Mouse (Mus musculus) forebrain, embryonic 13.5 days (tissue): ENCODE measurements at regions not wholly inside any gene's neighbourhood (a gene's known extent, or its start where the extent isn't known, plus 50 kb on each side); places are given as distances from the start of the nearest gene placed in this dataset.

Experiments used
- ATAC-seq: fragments of 200-750 bp; cut with Nextera tagmentation; 2 replicates; pipeline ENCODE4 v1.8.0; 2017
- H3K27ac ChIP-seq: fragments of 300-500 bp; sonication (generic); 2 replicates; pipeline ENCODE4 v1.5.1; 2015; ENCODE audit warnings: inconsistent platforms, mild to moderate bottlenecking, moderate library complexity
- H3K27me3 ChIP-seq: fragments of 300-500 bp; sonication (generic); 2 replicates; pipeline ENCODE4 v1.6.1; 2015; ENCODE audit warnings: mild to moderate bottlenecking, inconsistent platforms
- H3K36me3 ChIP-seq: fragments of 300-500 bp; sonication (generic); 2 replicates; pipeline ENCODE4 v1.6.1; 2015; ENCODE audit warnings: mild to moderate bottlenecking, inconsistent platforms; ENCODE audit not compliant: poor library complexity, severe bottlenecking
- H3K4me1 ChIP-seq: fragments of 300-500 bp; sonication (generic); 2 replicates; pipeline ENCODE4 v1.6.1; 2015; ENCODE audit warnings: inconsistent platforms
- H3K4me2 ChIP-seq: fragments of 300-500 bp; sonication (generic); 2 replicates; pipeline ENCODE4 v1.6.1; 2015; ENCODE audit warnings: inconsistent platforms, mild to moderate bottlenecking, moderate library complexity
- H3K4me3 ChIP-seq: fragments of 300-500 bp; sonication (generic); 2 replicates; pipeline ENCODE4 v1.5.1; 2015; ENCODE audit warnings: mild to moderate bottlenecking, inconsistent platforms
- H3K9ac ChIP-seq: fragments of 300-500 bp; sonication (generic); 2 replicates; pipeline ENCODE4 v1.6.1; 2015; ENCODE audit warnings: mild to moderate bottlenecking, inconsistent platforms
- H3K9me3 ChIP-seq: fragments of 300-500 bp; sonication (generic); replicated peaks from 2 replicates; pipeline ENCODE4 v1.6.1; 2016; ENCODE audit warnings: inconsistent platforms
- WGBS: fragments of 180-500 bp; shearing (Covaris S2); methylation state at CpG from one replicate; pipeline ENCODE4 v1.1.7; 2015; 5-methylcytosine and 5-hydroxymethylcytosine counted together

GRCm38 (mm10) chr14:67149961-67150471 is 1141.0 kb upstream of the Gulo start:
- WGBS = 47% methylated on average over 7 of the region's 7 CpGs
- H3K27ac ChIP-seq = no peak overlapping the region
- no peaks in the 10 kb centered on the region for H3K27me3 ChIP-seq

GRCm38 (mm10) chr14:67149091-67149490 is 1140.1 kb upstream of the Gulo start:
- Histone ChIP-seq H3K4me3 (no peak overlapping the region), H3K27me3 (no peaks in the 10 kb centered on the region), H3K9me3 (no peaks in the 10 kb centered on the region), H3K4me2 (no peak overlapping the region), H3K4me1 (peaks cover 28% of the 10 kb centered on the region), H3K27ac (no peak overlapping the region), H3K36me3 (no peaks in the 10 kb centered on the region), H3K9ac (no peak overlapping the region)
- no peak for ATAC-seq
- 61% methylated on average over 8 of the region's 8 CpGs for WGBS

More at GRCm38 (mm10) chr14:67149961-67150471, 1141.0 kb upstream of the Gulo start:
- Histone ChIP-seq H3K9me3 (no peaks in the 10 kb centered on the region), H3K4me2 (no peak overlapping the region), H3K4me1 (peaks cover 19% of the 10 kb centered on the region), H3K4me3 (no peak overlapping the region), H3K9ac (no peak overlapping the region), H3K36me3 (no peaks in the 10 kb centered on the region)
- ATAC-seq = no peak

GRCm38 (mm10) chr14:67146602-67147001 is 1137.6 kb upstream of the Gulo start:
- Histone ChIP-seq H3K27me3 (no peaks in the 10 kb centered on the region), H3K4me2 (no peak overlapping the region), H3K9me3 (no peaks in the 10 kb centered on the region), H3K9ac (no peak overlapping the region), H3K27ac (no peak overlapping the region), H3K36me3 (no peaks in the 10 kb centered on the region), H3K4me3 (no peak overlapping the region), H3K4me1 (peaks cover 47% of the 10 kb centered on the region)
- 87% methylated on average over 12 of the region's 12 CpGs for WGBS
- no peak for ATAC-seq

- no peak overlapping the region for H3K4me2 ChIP-seq
- H3K36me3 ChIP-seq = no peaks in the 10 kb centered on the region
- no peaks in the 10 kb centered on the region for H3K27me3 ChIP-seq
- H3K27ac ChIP-seq = no peak overlapping the region
- H3K9ac ChIP-seq = no peak overlapping the region
- no peak for ATAC-seq
- H3K4me1 ChIP-seq = peaks cover 55% of the 10 kb centered on the region
- 89% methylated on average over 6 of the region's 6 CpGs for WGBS
- H3K9me3 ChIP-seq = no peaks in the 10 kb centered on the region
- H3K4me3 ChIP-seq = no peak overlapping the region
These were observed 1136.0 kb upstream of the Gulo start for GRCm38 (mm10) chr14:67145046-67145445.

- Histone ChIP-seq H3K9me3 (no peaks in the 10 kb centered on the region), H3K4me2 (no peak overlapping the region), H3K4me3 (no peak overlapping the region), H3K27ac (no peak overlapping the region), H3K36me3 (no peaks in the 10 kb centered on the region), H3K4me1 (peaks cover 50% of the 10 kb centered on the region), H3K9ac (no peak overlapping the region), H3K27me3 (no peaks in the 10 kb centered on the region)
- ATAC-seq = no peak
- WGBS = 74% methylated on average over 4 of the region's 4 CpGs
These were observed 1135.5 kb upstream of the Gulo start for GRCm38 (mm10) chr14:67144461-67144985.

GRCm38 (mm10) chr14:67143826-67144225 is 1134.8 kb upstream of the Gulo start:
- WGBS = 37% methylated on average over 6 of the region's 6 CpGs
- ATAC-seq = no peak
- H3K4me1 ChIP-seq = peaks cover 43% of the 10 kb centered on the region
- no peak overlapping the region for H3K4me2 ChIP-seq
- no peak overlapping the region for H3K9ac ChIP-seq
- H3K27ac ChIP-seq = no peak overlapping the region
- no peaks in the 10 kb centered on the region for H3K27me3 ChIP-seq
- no peaks in the 10 kb centered on the region for H3K9me3 ChIP-seq
- no peak overlapping the region for H3K4me3 ChIP-seq
- H3K36me3 ChIP-seq = no peaks in the 10 kb centered on the region

- Histone ChIP-seq H3K36me3 (no peaks in the 10 kb centered on the region), H3K27me3 (no peaks in the 10 kb centered on the region), H3K4me2 (peak overlapping the region; percentile 33; the same call in 1 of the 2 replicates), H3K4me1 (peaks cover 43% of the 10 kb centered on the region), H3K9ac (no peak overlapping the region; the same call in 1 of the 2 replicates), H3K9me3 (no peaks in the 10 kb centered on the region), H3K27ac (peak overlapping the region; percentile 89), H3K4me3 (no peak overlapping the region)
- peak; percentile 29; the same call in 1 of the 2 replicates for ATAC-seq
- WGBS = 75% methylated on average over 6 of the region's 6 CpGs
These were observed 1133.7 kb upstream of the Gulo start for GRCm38 (mm10) chr14:67142556-67143250.

GRCm38 (mm10) chr14:67141581-67142441 is 1132.8 kb upstream of the Gulo start:
- Histone ChIP-seq H3K4me2 (peak overlapping the region; percentile 33), H3K4me1 (peaks cover 43% of the 10 kb centered on the region), H3K9ac (peak overlapping the region; percentile 18; the same call in 1 of the 2 replicates), H3K4me3 (no peak overlapping the region), H3K27ac (peak overlapping the region; percentile 89), H3K36me3 (no peaks in the 10 kb centered on the region), H3K9me3 (no peaks in the 10 kb centered on the region), H3K27me3 (no peaks in the 10 kb centered on the region)
- peak; percentile 88 for ATAC-seq
- 37% methylated on average over 15 of the region's 15 CpGs for WGBS

- ATAC-seq = no peak; the same call in 1 of the 2 replicates
- H3K4me1 ChIP-seq = peaks cover 48% of the 10 kb centered on the region
- H3K9me3 ChIP-seq = no peaks in the 10 kb centered on the region
- H3K9ac ChIP-seq = no peak overlapping the region
- no peaks in the 10 kb centered on the region for H3K36me3 ChIP-seq
- no peak overlapping the region for H3K4me2 ChIP-seq
- peak overlapping the region; percentile 89 for H3K27ac ChIP-seq
- H3K4me3 ChIP-seq = no peak overlapping the region
- WGBS = 71% methylated on average over 7 of the region's 7 CpGs
- H3K27me3 ChIP-seq = no peaks in the 10 kb centered on the region
These were observed 1132.1 kb upstream of the Gulo start for GRCm38 (mm10) chr14:67141151-67141550.

GRCm38 (mm10) chr14:67139674-67140073 is 1130.7 kb upstream of the Gulo start:
- H3K4me2 ChIP-seq = no peak overlapping the region
- no peak overlapping the region for H3K4me3 ChIP-seq
- peaks cover 56% of the 10 kb centered on the region for H3K4me1 ChIP-seq
- no peak for ATAC-seq
- H3K27me3 ChIP-seq = no peaks in the 10 kb centered on the region
- no peaks in the 10 kb centered on the region for H3K36me3 ChIP-seq
- no peaks in the 10 kb centered on the region for H3K9me3 ChIP-seq
- H3K27ac ChIP-seq = no peak overlapping the region
- no peak overlapping the region for H3K9ac ChIP-seq

- H3K4me2 ChIP-seq = no peak overlapping the region
- no peaks in the 10 kb centered on the region for H3K27me3 ChIP-seq
- H3K9ac ChIP-seq = no peak overlapping the region
- H3K36me3 ChIP-seq = no peaks in the 10 kb centered on the region
- ATAC-seq = no peak
- WGBS = 74% methylated on average over 5 of the region's 5 CpGs
- no peaks in the 10 kb centered on the region for H3K9me3 ChIP-seq
- no peak overlapping the region for H3K27ac ChIP-seq
- peaks cover 56% of the 10 kb centered on the region for H3K4me1 ChIP-seq
- no peak overlapping the region for H3K4me3 ChIP-seq
These were observed 1130.1 kb upstream of the Gulo start for GRCm38 (mm10) chr14:67139152-67139551.

GRCm38 (mm10) chr14:67136141-67136498 is 1127.1 kb upstream of the Gulo start:
- Histone ChIP-seq H3K9me3 (no peaks in the 10 kb centered on the region), H3K9ac (no peak overlapping the region), H3K27ac (peak overlapping the region; percentile 89), H3K4me2 (no peak overlapping the region), H3K36me3 (no peaks in the 10 kb centered on the region), H3K4me1 (peaks cover 36% of the 10 kb centered on the region), H3K27me3 (no peaks in the 10 kb centered on the region), H3K4me3 (no peak overlapping the region)
- WGBS = 0% methylated on average over 1 of the region's 2 CpGs
- ATAC-seq = no peak
